Mouse (Mus musculus): Measurements from ENCODE around the gene Gm6034.

GRCm38 (mm10) chr17:36019519-36019918 is 23.2 kb upstream of the Gm6034 start:
- TF ChIP-seq POLR2A (IDR thresholded peaks at IDR 0.05; ENCODE audit: low read depth, low read length) (no peak), CTCF (IDR thresholded peaks at IDR 0.05; ENCODE audit: borderline replicate concordance, insufficient read depth, low read length) (no peak)
